ENCODE assay signal across 10 mouse cellular contexts in genomic region chr6:55617922-55618481, GRCm38 (mm10).
DNase-seq lines count a peak whose midpoint lies in the region; ATAC-seq and TF ChIP-seq lines count a peak whose summit lies in the region.
"Had no signal": no experiment of that assay in that cellular context is flagged by ENCODE, and none has a peak within 500 bp of the region (broad histone marks: within the 10 kb centered on the region; RNA-seq: fewer than 3 reads in every experiment).

No protein-coding gene starts in this region.

- H3K36me3 ChIP-seq in lung, embryonic 16.5 days (ENCODE audit: control insufficient read depth, insufficient read depth, low read length) = no peaks in the 10 kb centered on the region
- H3K36me3 ChIP-seq in intestine, embryonic 16.5 days (ENCODE audit: control insufficient read depth, insufficient read depth, low read length) = no peaks in the 10 kb centered on the region
- H3K36me3 ChIP-seq: liver, embryonic 15.5 days had no signal

- H3K4me2 ChIP-seq in lung, embryonic 16.5 days (ENCODE audit: low read depth, low read length) = peak overlapping the region; percentile 61
- peak overlapping the region; percentile 41 for H3K4me2 ChIP-seq in intestine, embryonic 16.5 days (ENCODE audit: low read depth, low read length)
- H3K4me2 ChIP-seq: liver, embryonic 15.5 days had no signal

- H3K27me3 ChIP-seq in lung, embryonic 16.5 days (ENCODE audit: control insufficient read depth, insufficient read depth, low read depth, low read length) = no peaks in the 10 kb centered on the region
- no peaks in the 10 kb centered on the region for H3K27me3 ChIP-seq in intestine, embryonic 16.5 days (replicated peaks; ENCODE audit: control insufficient read depth, insufficient read depth, low read length)
- H3K27me3 ChIP-seq: liver, embryonic 15.5 days had no signal

- WGBS in lung, embryonic 16.5 days = 9% methylated on average over 13 of the region's 13 CpGs
- WGBS in intestine, embryonic 16.5 days = 27% methylated on average over 13 of the region's 13 CpGs

- peak overlapping the region; percentile 54; the same call in 1 of the 2 replicates for H3K9ac ChIP-seq in lung, embryonic 16.5 days (ENCODE audit: low read length)
- peak overlapping the region; percentile 25; the same call in 1 of the 2 replicates for H3K9ac ChIP-seq in intestine, embryonic 16.5 days (ENCODE audit: low read depth, low read length)
- H3K9ac ChIP-seq: liver, embryonic 15.5 days had no signal

- intact Hi-C loops in gastrocnemius, adult 2 months (cut with DNase I) = no loop called here
- intact Hi-C loops in left cerebral cortex, postnatal 10 days (cut with DNase I) = no loop called here

- ATAC-seq in lung, embryonic 16.5 days (ENCODE audit: low read depth) = 0 out of 2 replicates have a peak, but pooled peaks have one; percentile 34
- ATAC-seq in intestine, embryonic 16.5 days = no peak
- ATAC-seq: Patski had no signal

- peaks cover 2% of the 10 kb centered on the region; the same call in 1 of the 2 replicates for H3K4me1 ChIP-seq in lung, embryonic 16.5 days (replicated peaks; ENCODE audit: control insufficient read depth, insufficient read depth, low read length)
- no peaks in the 10 kb centered on the region for H3K4me1 ChIP-seq in intestine, embryonic 16.5 days (ENCODE audit: control insufficient read depth, insufficient read depth, low read length)
- H3K4me1 ChIP-seq: liver, embryonic 15.5 days had no signal

- H3K4me3 ChIP-seq in lung, embryonic 16.5 days (ENCODE audit: low read length) = peak overlapping the region; percentile 41
- peak overlapping the region; percentile 64 for H3K4me3 ChIP-seq in gastrocnemius, adult 2 months
- H3K4me3 ChIP-seq in intestine, embryonic 16.5 days (ENCODE audit: low read length) = peak overlapping the region; percentile 35
- H3K4me3 ChIP-seq: liver, embryonic 15.5 days had no signal

- H3K9me3 ChIP-seq in lung, embryonic 16.5 days (ENCODE audit: control insufficient read depth, low read length) = no peaks in the 10 kb centered on the region
- H3K9me3 ChIP-seq in intestine, embryonic 16.5 days (ENCODE audit: control insufficient read depth, low read length) = no peaks in the 10 kb centered on the region
- H3K9me3 ChIP-seq: liver, embryonic 15.5 days had no signal

- no peak overlapping the region for H3K27ac ChIP-seq in lung, embryonic 16.5 days (ENCODE audit: low read length)
- peak overlapping the region; percentile 56 for H3K27ac ChIP-seq in gastrocnemius, adult 2 months
- no peak overlapping the region for H3K27ac ChIP-seq in intestine, embryonic 16.5 days (ENCODE audit: low read length)
- H3K27ac ChIP-seq: liver, embryonic 15.5 days had no signal

- TF ChIP-seq CTCF in gastrocnemius, adult 2 months (IDR thresholded peaks at IDR 0.05) = no peak

- DNase-seq in lung, postnatal 4 days = no peak
- DNase-seq in cerebellum, postnatal 14 days = peak; percentile 75 to 83
- DNase-seq in gastrocnemius, adult 2 months = peak; percentile 34
- peak; percentile 68 to 69 for DNase-seq in left cerebral cortex, postnatal 10 days (ENCODE audit: extremely low spot score in 1 of 2, low spot score in 2 of 2)
- peak; percentile 70 for DNase-seq in right cerebral cortex, postnatal 14 days
- no peak for DNase-seq in adipocyte (ENCODE audit: low spot score)

Comparison
In these comparisons a context has a peak if more than half of its experiments do, and no peak if none do; other contexts are left out.
1. DNase-seq: peak in cerebellum, postnatal 14 days (2 of 2), gastrocnemius, adult 2 months (single experiment), left cerebral cortex, postnatal 10 days (2 of 2) and right cerebral cortex, postnatal 14 days (single experiment); none in lung, postnatal 4 days (0 of 2) and adipocyte (single experiment).
2. Peak in every context shown above with its lines, with median percentiles within 50 percentile points of each other: H3K4me3 ChIP-seq.